Mouse (Mus musculus) mature B cell (primary cell): Measurements from ENCODE around the gene Cela2a.
"Not testable (repeated sequence)": the region's sequence is repeated elsewhere in the genome, so short reads cannot be mapped to it uniquely, and the experiment has no call there.

ENCODE experiments used
- in situ Hi-C: fragments of 300-500 bp; cut with MboI; formaldehyde crosslinking; loops from 2 replicates; pipeline ENCODE4 v1.14.3; 2019

The Cela2a gene

GRCm38 (mm10) chr4:141797545-141797944 lies 28.4 kb downstream of the Cela2a start:
- in situ Hi-C loops: no loop called here

GRCm38 (mm10) chr4:141796954-141797353 lies 29.0 kb downstream of the Cela2a start:
- in situ Hi-C loops: no loop called here

GRCm38 (mm10) chr4:141796356-141796755 lies 29.6 kb downstream of the Cela2a start:
- in situ Hi-C loops: no loop called here

GRCm38 (mm10) chr4:141794152-141794535 lies 31.8 kb downstream of the Cela2a start:
- in situ Hi-C loops: loop anchor here (5.0 kb wide), 1 partner anchor 72 kb away; the partner anchor contains the start of gene Ddi2

- in situ Hi-C loops: loop anchor here (5.0 kb wide), 1 partner anchor 71 kb away; the partner anchor contains the start of gene Ddi2
Observed at GRCm38 (mm10) chr4:141793282-141794151, 32.4 kb downstream of the Cela2a start, which contains the start of gene Casp9. Gene Casp9 (plus strand): TSS chr4:141793612.

GRCm38 (mm10) chr4:141792554-141793281 lies 33.2 kb downstream of the Cela2a start:
- in situ Hi-C loops: loop anchor here (5.0 kb wide), 1 partner anchor 70 kb away; the partner anchor contains the start of gene Ddi2

- in situ Hi-C loops: loop anchor here (5.0 kb wide), 1 partner anchor 70 kb away; the partner anchor contains the start of gene Ddi2
Observed at GRCm38 (mm10) chr4:141791951-141792350, 34.0 kb downstream of the Cela2a start.

GRCm38 (mm10) chr4:141791486-141791885 lies 34.5 kb downstream of the Cela2a start:
- in situ Hi-C loops: loop anchor here (5.0 kb wide), 1 partner anchor 69 kb away; the partner anchor contains the start of gene Ddi2

GRCm38 (mm10) chr4:141790524-141790990 lies 35.4 kb downstream of the Cela2a start, which contains the start of gene Dnajc16:
Gene Dnajc16 (minus strand): TSS chr4:141790931.
- in situ Hi-C loops: loop anchor here (5.0 kb wide), 1 partner anchor 68 kb away; the partner anchor contains the start of gene Ddi2

- in situ Hi-C loops: loop anchor here (5.0 kb wide), 1 partner anchor 67 kb away; the partner anchor contains the start of gene Ddi2
Observed at GRCm38 (mm10) chr4:141789564-141790218, 36.3 kb downstream of the Cela2a start.

- in situ Hi-C loops: no loop called here
Observed at GRCm38 (mm10) chr4:141787462-141787861, 38.5 kb downstream of the Cela2a start.

- in situ Hi-C loops: no loop called here
Observed at GRCm38 (mm10) chr4:141787046-141787445, 38.9 kb downstream of the Cela2a start.

GRCm38 (mm10) chr4:141786141-141786540 lies 39.8 kb downstream of the Cela2a start:
- in situ Hi-C loops: no loop called here

- in situ Hi-C loops: no loop called here
Observed at GRCm38 (mm10) chr4:141784835-141785234, 41.1 kb downstream of the Cela2a start.

- in situ Hi-C loops: no loop called here
Observed at GRCm38 (mm10) chr4:141781201-141781985, 44.6 kb downstream of the Cela2a start.

- in situ Hi-C loops: no loop called here
Observed at GRCm38 (mm10) chr4:141779828-141780227, 46.1 kb downstream of the Cela2a start.

GRCm38 (mm10) chr4:141773019-141773418 lies 52.9 kb downstream of the Cela2a start:
- in situ Hi-C loops: not testable (repeated sequence)

GRCm38 (mm10) chr4:141771823-141772222 lies 54.1 kb downstream of the Cela2a start:
- in situ Hi-C loops: no loop called here

- in situ Hi-C loops: no loop called here
Observed at GRCm38 (mm10) chr4:141769501-141770160, 56.3 kb downstream of the Cela2a start.
